Mouse (Mus musculus) midbrain, embryonic 11.5 days (tissue): Measurements from ENCODE around the gene Tox4. TPM values are rescaled to one million over a fixed set of nuclear protein-coding genes. Genes with fewer than 3 reads are reported as not detected.

Source experiments
- ATAC-seq: fragments of 200-750 bp; cut with Nextera tagmentation; 2 replicates; pipeline ENCODE4 v1.8.0; 2017; ENCODE audit warnings: moderate TSS enrichment, moderate library complexity; ENCODE audit not compliant: low FRiP score
- DNase-seq: peaks from one replicate; pipeline ENCODE4 v3.0.0; 2015; ENCODE audit warnings: low spot score; ENCODE audit errors: missing footprints
- H3K27ac ChIP-seq: fragments of 300-500 bp; sonication (generic); 2 replicates; pipeline ENCODE4 v1.5.1; 2014; ENCODE audit warnings: low read depth, low read length
- H3K27me3 ChIP-seq: fragments of 300-500 bp; sonication (generic); 2 replicates; pipeline ENCODE4 v1.6.1; 2014; ENCODE audit warnings: mild to moderate bottlenecking, low read length, moderate library complexity, mixed read lengths; ENCODE audit not compliant: control insufficient read depth, insufficient read depth
- H3K36me3 ChIP-seq: fragments of 300-500 bp; sonication (generic); 2 replicates; pipeline ENCODE4 v1.6.1; 2014; ENCODE audit warnings: mild to moderate bottlenecking, low read length, moderate library complexity, mixed read lengths; ENCODE audit not compliant: control insufficient read depth, insufficient read depth
- H3K4me1 ChIP-seq: fragments of 300-500 bp; sonication (generic); 2 replicates; pipeline ENCODE4 v1.6.1; 2014; ENCODE audit warnings: low read length; ENCODE audit not compliant: control insufficient read depth, insufficient read depth
- H3K4me2 ChIP-seq: fragments of 300-500 bp; sonication (generic); 2 replicates; pipeline ENCODE4 v1.6.1; 2014; ENCODE audit warnings: mild to moderate bottlenecking, moderate library complexity
- H3K4me3 ChIP-seq: fragments of 300-500 bp; sonication (generic); 2 replicates; pipeline ENCODE4 v1.5.1; 2014; ENCODE audit warnings: low read depth, low read length
- H3K9ac ChIP-seq: fragments of 300-500 bp; sonication (generic); 2 replicates; pipeline ENCODE4 v1.6.1; 2014; ENCODE audit warnings: low read length
- H3K9me3 ChIP-seq: fragments of 300-500 bp; sonication (generic); 2 replicates; pipeline ENCODE4 v1.6.1; 2016; ENCODE audit warnings: low read length; ENCODE audit not compliant: control insufficient read depth
- WGBS: fragments of 180-500 bp; shearing (Covaris S2); extraction: QIAGEN DNeasy Blood & Tissue Kit; methylation state at CpG from one replicate; pipeline ENCODE4 v1.1.7; 2014; 5-methylcytosine and 5-hydroxymethylcytosine counted together
- polyA plus RNA-seq: library from polyadenylated mRNA; unstranded; fragments of >200 nt; fragmentation: Nextera tagmentation; extraction: Ambion mirVana; gene quantifications from 2 replicates; pipeline ENCODE4 v1.2.1, GENCODE M21; 2014

The Tox4 gene
- polyA plus RNA-seq, 1 experiment from 2014 or later: 51.2 TPM

DNA sequence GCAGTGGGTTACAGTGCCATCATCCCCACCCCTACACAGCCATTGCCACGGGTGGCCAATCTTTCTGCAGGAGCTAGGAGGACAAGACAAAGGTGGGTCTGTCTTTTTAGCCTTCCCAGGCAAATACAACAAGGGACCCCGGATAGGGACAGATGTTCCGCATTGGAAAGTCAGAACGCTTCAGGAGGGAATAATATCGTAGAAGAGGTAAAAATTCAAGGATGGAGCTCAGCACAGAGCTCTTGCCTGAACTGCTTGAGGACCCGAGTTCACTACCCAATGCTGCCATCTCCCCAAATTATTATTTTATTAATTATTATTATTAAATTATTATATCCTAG lies 60.5 kb downstream of the Tox4 start:
- no peak overlapping the region for H3K9ac ChIP-seq

More for the DNA sequence above, 60.5 kb downstream of the Tox4 start:
- Histone ChIP-seq H3K9me3 (no peaks in the 10 kb centered on the region; the same call in 1 of the 2 replicates), H3K27ac (no peak overlapping the region), H3K4me1 (no peaks in the 10 kb centered on the region), H3K36me3 (no peaks in the 10 kb centered on the region), H3K4me3 (no peak overlapping the region), H3K4me2 (no peak overlapping the region), H3K27me3 (no peaks in the 10 kb centered on the region)
- ATAC-seq: no peak
- DNase-seq: no peak
- 79% methylated on average over 6 of the region's 6 CpGs for WGBS

Other genes starting within 250 kb of the Tox4 start
- not detected in 2 replicates for gene Olfr221, start 236.7 kb upstream of the Tox4 start, polyA plus RNA-seq
- 1,011 and 1,046 TPM in 2 replicates for gene Hnrnpc, start 175.1 kb upstream of the Tox4 start, polyA plus RNA-seq
- 92.3 and 105 TPM in 2 replicates for gene Rpgrip1, start 168.4 kb upstream of the Tox4 start, polyA plus RNA-seq
- 81.5 and 86.7 TPM in 2 replicates for gene Supt16, start 81.7 kb upstream of the Tox4 start, polyA plus RNA-seq
- 46.7 and 52.5 TPM in 2 replicates for gene Chd8, start 21.4 kb upstream of the Tox4 start, polyA plus RNA-seq
- 39.1 and 41.9 TPM in 2 replicates for gene Rab2b, start 399 bp downstream of the Tox4 start, polyA plus RNA-seq
- 48.2 and 52.2 TPM in 2 replicates for gene Mettl3, start 26.0 kb downstream of the Tox4 start, polyA plus RNA-seq
- gene Sall2, start 49.6 kb downstream of the Tox4 start, polyA plus RNA-seq: 57.4 and 65.1 TPM in 2 replicates
- gene Olfr1513, start 77.3 kb downstream of the Tox4 start, polyA plus RNA-seq: not detected in 2 replicates
- not detected in 2 replicates for gene Olfr1512, start 100.0 kb downstream of the Tox4 start, polyA plus RNA-seq
- gene Olfr1511, start 118.2 kb downstream of the Tox4 start, polyA plus RNA-seq: not detected in 2 replicates
- not detected in 2 replicates for gene Olfr1510, start 135.2 kb downstream of the Tox4 start, polyA plus RNA-seq
- not detected in 2 replicates for gene Olfr1509, start 163.8 kb downstream of the Tox4 start, polyA plus RNA-seq
- not detected in 2 replicates for gene Olfr1508, start 188.3 kb downstream of the Tox4 start, polyA plus RNA-seq
- gene Olfr1507, start 216.6 kb downstream of the Tox4 start, polyA plus RNA-seq: not detected in 2 replicates